Mouse (Mus musculus): ENCODE measurements around the gene Olfr239. TPM values are rescaled to one million over a fixed set of nuclear protein-coding genes. Genes with fewer than 3 reads are reported as not detected.
"Not testable (repeated sequence)": the region's sequence is repeated elsewhere in the genome, so short reads cannot be mapped to it uniquely, and the experiment has no call there.

Gene Olfr239
- total RNA-seq (2021), result not detected
- long read RNA-seq, result 0 reads

GRCm38 (mm10) chr17:33191002-33191401, at the start of gene Olfr239:
Olfr239 (plus strand) TSS chr17:33191302.
- DNase-seq (ENCODE audit: low spot score in 2 of 2), result not testable (repeated sequence)

GRCm38 (mm10) chr17:33168147-33168546, 23.0 kb upstream of the Olfr239 start, which contains the start of gene Olfr55:
Olfr55 (plus strand) TSS chr17:33168447.
- DNase-seq (ENCODE audit: low spot score in 2 of 2), result not testable (repeated sequence)

GRCm38 (mm10) chr17:33221590-33221989, 30.5 kb downstream of the Olfr239 start, which contains the start of gene Olfr1564:
Olfr1564 (minus strand) TSS chr17:33221690.
- no peak for DNase-seq (ENCODE audit: low spot score in 2 of 2)

GRCm38 (mm10) chr17:33236646-33237045, 45.5 kb downstream of the Olfr239 start:
- not testable (repeated sequence) for DNase-seq (ENCODE audit: low spot score in 2 of 2)

Other genes with a start within 250 kb of the Olfr239 start
- 10 to 100 TPM; 16.4 to 19.2 TPM for gene Cyp4f13, start 243.9 kb upstream of the Olfr239 start, total RNA-seq (2021)
- gene Zfp472, start 225.5 kb upstream of the Olfr239 start, total RNA-seq (2021), result 1 to 10 TPM; 5.3 to 5.4 TPM
- 10 to 100 TPM; 15.9 to 16.5 TPM for gene Zfp952, start 198.2 kb upstream of the Olfr239 start, total RNA-seq (2021)
- gene Zfp763, start 157.9 kb upstream of the Olfr239 start, total RNA-seq (2021), result 10 to 100 TPM; 17.9 to 22.3 TPM
- not detected for gene 4921501E09Rik, start 123.2 kb upstream of the Olfr239 start, total RNA-seq (2021)
- gene Zfp563, start 102.0 kb upstream of the Olfr239 start, total RNA-seq (2021), result 10 to 100 TPM; 20.6 to 21.5 TPM
- gene Morc2b, start 51.6 kb upstream of the Olfr239 start, total RNA-seq (2021), result 1 to 10 TPM; 1.0 to 1.2 TPM
- gene Olfr55, start 22.9 kb upstream of the Olfr239 start, total RNA-seq (2021), result not detected
- under 1 TPM; 0.42 to 0.59 TPM for gene Olfr1564, start 30.4 kb downstream of the Olfr239 start, total RNA-seq (2021)
- 10 to 100 TPM; 13.9 to 15.0 TPM for gene Zfp955a, start 63.8 kb downstream of the Olfr239 start, total RNA-seq (2021)
- not detected for gene Olfr63, start 73.4 kb downstream of the Olfr239 start, total RNA-seq (2021)
- gene Zfp955b, start 98.2 kb downstream of the Olfr239 start, total RNA-seq (2021), result 10 to 100 TPM; 21.5 to 26.8 TPM
- gene Zfp81, start 167.6 kb downstream of the Olfr239 start, total RNA-seq (2021), result 10 to 100 TPM; 26.5 to 28.8 TPM
- gene Zfp101, start 203.3 kb downstream of the Olfr239 start, total RNA-seq (2021), result 10 to 100 TPM in 1 of 2 experiments, 1 to 10 TPM in 1; 9.2 to 11.7 TPM
- gene Actl9, start 241.6 kb downstream of the Olfr239 start, total RNA-seq (2021), result under 1 TPM in 1 of 2 experiments, not detected in 1; 0.43 TPM

All from layer of hippocampus, postnatal 10 days (tissue).